In genomic region chr4:32147146-32147545, GRCm38 (mm10) we compare ENCODE assay signal across 25 mouse cellular contexts.
A peak's percentile ranks its signal among the peaks of the same experiment; 100 is the strongest.
DNase-seq lines count a peak whose midpoint lies in the region; ATAC-seq and TF ChIP-seq lines count a peak whose summit lies in the region.
"Had no signal": no experiment of that assay in that cellular context is flagged by ENCODE, and none has a peak within 500 bp of the region (broad histone marks: within the 10 kb centered on the region; RNA-seq: fewer than 3 reads in every experiment).

No protein-coding gene starts in this region.

- DNase-seq in heart, postnatal 0 days (ENCODE audit: low spot score) = peak; percentile 54
- no peak for DNase-seq in heart, adult 8-10 months (ENCODE audit: low spot score)
- DNase-seq in liver, postnatal 0 days = no peak
- no peak for DNase-seq in liver, embryonic 11.5 days (ENCODE audit: low spot score)
- no peak for DNase-seq in CH12.LX (ENCODE audit: extremely low read depth)
- DNase-seq in layer of hippocampus, postnatal 10 days (ENCODE audit: low spot score in 2 of 2) = no peak
- DNase-seq: adrenal gland, postnatal 36 days; cerebellum, adult 9-11 months; gastrocnemius, postnatal 25 days; kidney, adult 9 months; kidney, postnatal 25 days; layer of hippocampus, postnatal 36 days; liver, embryonic 13.5 days; lung, postnatal 14 days; thymus, postnatal 25 days had no signal

- ATAC-seq in heart, postnatal 0 days (ENCODE audit: insufficient read depth, low read depth) = peak; percentile 47; the same call in 1 of the 2 replicates
- no peak for ATAC-seq in liver, postnatal 0 days
- ATAC-seq in liver, embryonic 11.5 days (replicated peaks; ENCODE audit: low FRiP score) = no peak
- 0 out of 2 replicates have a peak, but pooled peaks have one; percentile 6 for ATAC-seq in megakaryocyte progenitor cell, adult 5-6 weeks (replicated peaks; ENCODE audit: poor library complexity)
- ATAC-seq: forebrain, embryonic 15.5 days; inflammation-experienced regulatory T-cells, adult 6 months; Patski had no signal

- WGBS in heart, postnatal 0 days = 6% methylated on average over 1 of the region's 1 CpGs
- WGBS in liver, postnatal 0 days (ENCODE audit: insufficient replicate concordance) = 58% methylated on average over 1 of the region's 1 CpGs
- 67% methylated on average over 1 of the region's 1 CpGs for WGBS in liver, embryonic 11.5 days

- TF ChIP-seq CTCF in heart, postnatal 0 days (IDR thresholded peaks at IDR 0.05; ENCODE audit: low read depth) = peak; percentile 57
- peak; percentile 40; the same call in 1 of the 2 replicates for TF ChIP-seq CTCF in liver, postnatal 0 days (IDR thresholded peaks at IDR 0.05; ENCODE audit: low read depth)
- TF ChIP-seq CTCF in CH12.LX (conservative IDR thresholded peaks at IDR 0.05 in 1 of 2, IDR thresholded peaks at IDR 0.05 in 1 of 2; ENCODE audit: low read depth in 2 of 2, low read length in 2 of 2) = 0 out of 4 replicates have a peak, but pooled peaks of 1 of the 2 experiments have one; percentile 7

- no peak overlapping the region for H3K4me2 ChIP-seq in heart, postnatal 0 days (ENCODE audit: low read depth, low read length)
- H3K4me2 ChIP-seq in liver, postnatal 0 days (ENCODE audit: low read depth, low read length) = no peak overlapping the region
- no peak overlapping the region for H3K4me2 ChIP-seq in liver, embryonic 11.5 days
- no peak overlapping the region for H3K4me2 ChIP-seq in CH12.LX (ENCODE audit: insufficient read depth, low read depth, poor library complexity, severe bottlenecking)
- H3K4me2 ChIP-seq: embryonic facial prominence, embryonic 15.5 days; forebrain, embryonic 15.5 days; hindbrain, embryonic 12.5 days; limb, embryonic 12.5 days; liver, embryonic 13.5 days; midbrain, embryonic 12.5 days; neural tube, embryonic 13.5 days had no signal

- H3K27ac ChIP-seq in heart, postnatal 0 days (ENCODE audit: low read depth) = no peak overlapping the region
- no peak overlapping the region for H3K27ac ChIP-seq in liver, postnatal 0 days (ENCODE audit: low read depth)
- no peak overlapping the region for H3K27ac ChIP-seq in liver, embryonic 11.5 days (ENCODE audit: low read depth, low read length)
- no peak overlapping the region for H3K27ac ChIP-seq in CH12.LX (ENCODE audit: insufficient read depth, low read depth)
- H3K27ac ChIP-seq: embryonic facial prominence, embryonic 15.5 days; forebrain, embryonic 15.5 days; hindbrain, embryonic 12.5 days; layer of hippocampus, adult 2 months; limb, embryonic 12.5 days; liver, embryonic 13.5 days; midbrain, embryonic 12.5 days; neural tube, embryonic 13.5 days had no signal

- H3K9me3 ChIP-seq in heart, postnatal 0 days (replicated peaks; ENCODE audit: control insufficient read depth, low read length) = no peaks in the 10 kb centered on the region
- H3K9me3 ChIP-seq in liver, postnatal 0 days (ENCODE audit: low read length) = no peaks in the 10 kb centered on the region
- no peaks in the 10 kb centered on the region for H3K9me3 ChIP-seq in liver, embryonic 11.5 days (ENCODE audit: control insufficient read depth, low read length)
- no peaks in the 10 kb centered on the region for H3K9me3 ChIP-seq in CH12.LX (replicated peaks; ENCODE audit: low read length)
- H3K9me3 ChIP-seq: embryonic facial prominence, embryonic 15.5 days; forebrain, embryonic 15.5 days; hindbrain, embryonic 12.5 days; limb, embryonic 12.5 days; liver, embryonic 13.5 days; midbrain, embryonic 12.5 days; neural tube, embryonic 13.5 days had no signal

- no peaks in the 10 kb centered on the region for H3K4me1 ChIP-seq in heart, postnatal 0 days (ENCODE audit: control insufficient read depth, insufficient read depth)
- H3K4me1 ChIP-seq in liver, postnatal 0 days (ENCODE audit: insufficient read depth) = no peaks in the 10 kb centered on the region
- H3K4me1 ChIP-seq in liver, embryonic 11.5 days (replicated peaks; ENCODE audit: control insufficient read depth, insufficient read depth, low read length) = no peaks in the 10 kb centered on the region
- H3K4me1 ChIP-seq in CH12.LX (ENCODE audit: control insufficient read depth in 1 of 2, insufficient read depth in 2 of 2) = peaks cover 0 to 23% of the 10 kb centered on the region in 2 experiments; a peak in 2 of 4 replicates
- H3K4me1 ChIP-seq: embryonic facial prominence, embryonic 15.5 days; forebrain, embryonic 15.5 days; hindbrain, embryonic 12.5 days; liver, embryonic 13.5 days; midbrain, embryonic 12.5 days had no signal

- in situ Hi-C loops in CH12.LX (cut with MboI; ENCODE audit: low pct_ligation_motif_present, low pct_unique_long_range_greater_than_20kb, low sequenced_read_pairs) = no loop called here

- no peaks in the 10 kb centered on the region for H3K27me3 ChIP-seq in heart, postnatal 0 days (ENCODE audit: control insufficient read depth, insufficient read depth, low read length)
- H3K27me3 ChIP-seq in liver, postnatal 0 days (ENCODE audit: insufficient read depth, low read length) = no peaks in the 10 kb centered on the region
- no peaks in the 10 kb centered on the region for H3K27me3 ChIP-seq in liver, embryonic 11.5 days (replicated peaks; ENCODE audit: control insufficient read depth, insufficient read depth, low read length)
- no peaks in the 10 kb centered on the region for H3K27me3 ChIP-seq in CH12.LX (replicated peaks)
- H3K27me3 ChIP-seq: embryonic facial prominence, embryonic 15.5 days; forebrain, embryonic 15.5 days; hindbrain, embryonic 12.5 days; limb, embryonic 12.5 days; liver, embryonic 13.5 days; midbrain, embryonic 12.5 days; neural tube, embryonic 13.5 days; Patski had no signal

- no peak for TF ChIP-seq POLR2A in CH12.LX (IDR thresholded peaks at IDR 0.05; ENCODE audit: low read depth, low read length)

- H3K4me3 ChIP-seq in heart, postnatal 0 days (ENCODE audit: low read depth, low read length) = no peak overlapping the region
- H3K4me3 ChIP-seq in liver, postnatal 0 days (ENCODE audit: low read depth, low read length) = no peak overlapping the region
- H3K4me3 ChIP-seq in liver, embryonic 11.5 days (ENCODE audit: low read depth, low read length) = no peak overlapping the region
- H3K4me3 ChIP-seq in CH12.LX (replicated peaks in 1 of 3; ENCODE audit: low read depth in 2 of 3, low read length in 2 of 3, poor library complexity in 1 of 3) = no peak overlapping the region
- H3K4me3 ChIP-seq: embryonic facial prominence, embryonic 15.5 days; forebrain, embryonic 15.5 days; hindbrain, embryonic 12.5 days; layer of hippocampus, adult 2 months; limb, embryonic 12.5 days; liver, embryonic 13.5 days; midbrain, embryonic 12.5 days; neural tube, embryonic 13.5 days had no signal

- dilution Hi-C loops in CH12.LX (cut with MboI; ENCODE audit: extremely low pct_ligation_motif_present, extremely low pct_unique_long_range_greater_than_20kb, low sequenced_read_pairs) = no loop called here

- no peaks in the 10 kb centered on the region for H3K36me3 ChIP-seq in heart, postnatal 0 days (replicated peaks; ENCODE audit: control insufficient read depth, insufficient read depth, low read length)
- no peaks in the 10 kb centered on the region for H3K36me3 ChIP-seq in liver, postnatal 0 days (replicated peaks; ENCODE audit: insufficient read depth, low read length)
- H3K36me3 ChIP-seq in liver, embryonic 11.5 days (ENCODE audit: control insufficient read depth, insufficient read depth, low read length) = no peaks in the 10 kb centered on the region
- no peaks in the 10 kb centered on the region for H3K36me3 ChIP-seq in CH12.LX (replicated peaks in 1 of 2; ENCODE audit: control insufficient read depth in 1 of 2, insufficient read depth in 1 of 2, low read length in 1 of 2)
- H3K36me3 ChIP-seq: embryonic facial prominence, embryonic 15.5 days; forebrain, embryonic 15.5 days; hindbrain, embryonic 12.5 days; limb, embryonic 12.5 days; liver, embryonic 13.5 days; midbrain, embryonic 12.5 days; neural tube, embryonic 13.5 days had no signal

- no peaks in the 10 kb centered on the region for H3K79me2 ChIP-seq in CH12.LX (replicated peaks; ENCODE audit: control insufficient read depth, extremely low read depth, insufficient read depth, poor library complexity, severe bottlenecking)

- H3K9ac ChIP-seq in heart, postnatal 0 days (replicated peaks; ENCODE audit: low read depth, low read length) = no peak overlapping the region
- no peak overlapping the region for H3K9ac ChIP-seq in liver, postnatal 0 days (replicated peaks)
- no peak overlapping the region for H3K9ac ChIP-seq in liver, embryonic 11.5 days (ENCODE audit: low read depth, low read length)
- no peak overlapping the region for H3K9ac ChIP-seq in CH12.LX (ENCODE audit: insufficient read depth, low read depth)
- H3K9ac ChIP-seq: embryonic facial prominence, embryonic 15.5 days; forebrain, embryonic 15.5 days; hindbrain, embryonic 12.5 days; limb, embryonic 12.5 days; liver, embryonic 13.5 days; midbrain, embryonic 12.5 days; neural tube, embryonic 13.5 days had no signal

- TF ChIP-seq RAD21 in CH12.LX (IDR thresholded peaks at IDR 0.05; ENCODE audit: low read depth, low read length) = peak; percentile 13

- no peak for TF ChIP-seq EP300 in heart, postnatal 0 days (IDR thresholded peaks at IDR 0.05; ENCODE audit: low read depth)
- TF ChIP-seq EP300 in liver, postnatal 0 days (IDR thresholded peaks at IDR 0.05; ENCODE audit: low read depth) = no peak
- TF ChIP-seq EP300 in CH12.LX (IDR thresholded peaks at IDR 0.05; ENCODE audit: low read length) = no peak

TF ChIP-seq in CH12.LX, 34 proteins besides CTCF, POLR2A, EP300 and RAD21:
- no peak for TF ChIP-seq IRF4 (IDR thresholded peaks at IDR 0.05; ENCODE audit: low read depth, low read length)
- no peak for TF ChIP-seq USF1 (IDR thresholded peaks at IDR 0.05; ENCODE audit: low read depth, low read length)
- TF ChIP-seq MAFK (IDR thresholded peaks at IDR 0.05; ENCODE audit: insufficient replicate concordance, low read length) = no peak

Comparison
In these comparisons a context has a peak if more than half of its experiments do, and no peak if none do; other contexts are left out.
1. ATAC-seq: peak in heart, postnatal 0 days (single experiment) and megakaryocyte progenitor cell, adult 5-6 weeks (single experiment); none in liver, postnatal 0 days (single experiment) and liver, embryonic 11.5 days (single experiment).